Mouse (Mus musculus) gastrocnemius, adult 2 months (tissue): Measurements from ENCODE around the gene Mbtps1. TPM values are rescaled to one million over a fixed set of nuclear protein-coding genes. Genes with fewer than 3 reads are reported as not detected.

Experiments
- DNase-seq: peaks from one replicate; pipeline ENCODE4 v3.0.0; 2022
- H3K27ac ChIP-seq: fragments of 200-600 bp; 2 replicates; pipeline ENCODE4 v1.8.1; 2022; ENCODE audit warnings: mild to moderate bottlenecking
- H3K4me3 ChIP-seq: fragments of 200-600 bp; 2 replicates; pipeline ENCODE4 v1.8.1; 2022; ENCODE audit warnings: mild to moderate bottlenecking, moderate library complexity
- CTCF ChIP-seq: fragments of 200-600 bp; IDR thresholded peaks from 2 replicates; pipeline ENCODE4 v1.8.1; 2022; ENCODE audit warnings: antibody characterized with exemption, mild to moderate bottlenecking, moderate library complexity
- intact Hi-C: fragments of 180-260 bp; cut with DNase I; formaldehyde crosslinking; loops from one replicate; pipeline ENCODE4 v1.15.1; 2025
- long read RNA-seq, 2 experiments: library from polyadenylated mRNA; stranded (forward); transcript quantifications; one replicate each; pipeline ENCODE4 v2.0.0; 2021
- total RNA-seq, 2 experiments: library from RNA; stranded (reverse); gene quantifications; 2 replicates each; pipeline ENCODE4 v1.2.3; 2021

Mbtps1 gene
- total RNA-seq, result 10 to 100 TPM; 28.6 to 28.7 TPM
- long read RNA-seq, experiment 1, full-length matches to known transcripts, result 18 of 27 reads
- long read RNA-seq, experiment 1, partial matches to known transcripts, result 5 of 27 reads
- long read RNA-seq, experiment 1, other reads (novel, unspliced or antisense), result 4 of 27 reads
- long read RNA-seq, experiment 2, full-length matches to known transcripts, result 13 of 31 reads
- long read RNA-seq, experiment 2, partial matches to known transcripts, result 7 of 31 reads
- long read RNA-seq, experiment 2, other reads (novel, unspliced or antisense), result 11 of 31 reads

- TF ChIP-seq CTCF, result peak; percentile 27
- intact Hi-C loops, result loop anchor here (1.0 to 10.0 kb wide), 2 partner anchors 46 to 116 kb away; partner anchors contain the start of gene Taf1c
- peak within 1 kb of the TSS; percentile 81 for H3K4me3 ChIP-seq
- DNase-seq, result peak; percentile 99
- H3K27ac ChIP-seq, result peak within 1 kb of the TSS; percentile 98
Measured at GRCm38 (mm10) chr8:119558603-119559401, at the start of gene Mbtps1. TSS of gene Mbtps1 (minus strand) at chr8:119558735.

- peak; percentile 42 for TF ChIP-seq CTCF
- intact Hi-C loops, result loop anchor here (5.0 to 10.0 kb wide), 2 partner anchors 161 to 194 kb away; partner anchors contain the start of gene Necab2
- no peak overlapping the region for H3K4me3 ChIP-seq
- H3K27ac ChIP-seq, result peak overlapping the region; percentile 90; the same call in 1 of the 2 replicates
- no peak for DNase-seq
Measured at GRCm38 (mm10) chr8:119606224-119606623, 47.7 kb upstream of the Mbtps1 start.

- peak; percentile 91 for TF ChIP-seq CTCF
- intact Hi-C loops, result loop anchor here (1.0 to 10.0 kb wide), 4 partner anchors 30 to 193 kb away; partner anchors contain the start of genes Dnaaf1, Hsdl1, Mbtps1 and Necab2
- H3K27ac ChIP-seq, result peak within 1 kb of the TSS; percentile 90
- H3K4me3 ChIP-seq, result peak within 1 kb of the TSS; percentile 77
- DNase-seq, result peak; percentile 96
Measured at GRCm38 (mm10) chr8:119604996-119605395, 46.5 kb upstream of the Mbtps1 start, which contains the start of gene Taf1c. TSS of gene Taf1c (minus strand) at chr8:119605222.

GRCm38 (mm10) chr8:119604398-119604803 is 45.9 kb upstream of the Mbtps1 start:
- peak overlapping the region; percentile 90 for H3K27ac ChIP-seq

GRCm38 (mm10) chr8:119603771-119604170 is 45.2 kb upstream of the Mbtps1 start:
- H3K4me3 ChIP-seq, result peak overlapping the region; percentile 77
- peak overlapping the region; percentile 90 for H3K27ac ChIP-seq
- no peak for TF ChIP-seq CTCF
- intact Hi-C loops, result loop anchor here (2.0 to 10.0 kb wide), 2 partner anchors 29 to 159 kb away; partner anchors contain the start of genes Dnaaf1, Hsdl1 and Necab2
- DNase-seq, result no peak

More at GRCm38 (mm10) chr8:119604398-119604803, 45.9 kb upstream of the Mbtps1 start:
- H3K4me3 ChIP-seq, result peak overlapping the region; percentile 77
- TF ChIP-seq CTCF, result no peak
- intact Hi-C loops, result loop anchor here (2.0 to 10.0 kb wide), 2 partner anchors 30 to 160 kb away; partner anchors contain the start of genes Dnaaf1, Hsdl1 and Necab2
- no peak for DNase-seq

- Histone ChIP-seq H3K4me3 (no peak overlapping the region), H3K27ac (no peak overlapping the region)
- TF ChIP-seq CTCF, result no peak
- intact Hi-C loops, result no loop called here
- no peak for DNase-seq
Measured at GRCm38 (mm10) chr8:119591456-119591855, 32.9 kb upstream of the Mbtps1 start.

- Histone ChIP-seq H3K27ac (no peak overlapping the region), H3K4me3 (no peak overlapping the region)
- intact Hi-C loops, result no loop called here
- no peak for DNase-seq
- no peak for TF ChIP-seq CTCF
Measured at GRCm38 (mm10) chr8:119590348-119590747, 31.8 kb upstream of the Mbtps1 start.

GRCm38 (mm10) chr8:119588844-119589243 is 30.3 kb upstream of the Mbtps1 start:
- no peak for TF ChIP-seq CTCF
- no peak for DNase-seq
- Histone ChIP-seq H3K4me3 (no peak overlapping the region), H3K27ac (no peak overlapping the region)
- intact Hi-C loops, result no loop called here

- intact Hi-C loops, result no loop called here
- H3K27ac ChIP-seq, result no peak overlapping the region
- no peak overlapping the region for H3K4me3 ChIP-seq
- TF ChIP-seq CTCF, result peak; percentile 31; the same call in 1 of the 2 replicates
- DNase-seq, result no peak
Measured at GRCm38 (mm10) chr8:119588321-119588720, 29.8 kb upstream of the Mbtps1 start.

- Histone ChIP-seq H3K4me3 (peak overlapping the region; percentile 45), H3K27ac (no peak overlapping the region)
- intact Hi-C loops, result no loop called here
- TF ChIP-seq CTCF, result no peak
- no peak for DNase-seq
Measured at GRCm38 (mm10) chr8:119585901-119586300, 27.4 kb upstream of the Mbtps1 start.

GRCm38 (mm10) chr8:119580441-119581161 is 22.1 kb upstream of the Mbtps1 start:
- no peak for TF ChIP-seq CTCF

GRCm38 (mm10) chr8:119579096-119579495 is 20.6 kb upstream of the Mbtps1 start:
- Histone ChIP-seq H3K4me3 (no peak overlapping the region), H3K27ac (no peak overlapping the region)
- intact Hi-C loops, result no loop called here
- DNase-seq, result no peak
- TF ChIP-seq CTCF, result no peak

More at GRCm38 (mm10) chr8:119580441-119581161, 22.1 kb upstream of the Mbtps1 start:
- DNase-seq, result no peak
- no peak overlapping the region for H3K4me3 ChIP-seq
- no peak overlapping the region for H3K27ac ChIP-seq
- intact Hi-C loops, result no loop called here
